Mouse (Mus musculus) large intestine, adult 2 months (tissue): ENCODE data around the gene Prss53. TPM values are rescaled to one million over a fixed set of nuclear protein-coding genes. Genes with fewer than 3 reads are reported as not detected.

Experiments
- DNase-seq: peaks from one replicate; pipeline ENCODE4 v3.0.0-alpha.2; 2012; ENCODE audit warnings: low read depth, low spot score
- WGBS: fragments of 180-500 bp; shearing (Covaris S2); methylation state at CpG from one replicate; pipeline ENCODE4 v1.1.7; 2018; 5-methylcytosine and 5-hydroxymethylcytosine counted together
- polyA plus RNA-seq: library from polyadenylated mRNA; depleted of rRNA; stranded (reverse); fragments of >200 nt; gene quantifications from 2 replicates; pipeline ENCODE4 v1.2.3, GENCODE M21; 2012; rRNA removed

The Prss53 gene
- polyA plus RNA-seq, 1 experiment = 1.1 TPM

GRCm38 (mm10) chr7:127837473-127837872 is 53.3 kb downstream of the Prss53 start:
- no peak for DNase-seq
- WGBS = 87% methylated on average over 5 of the region's 5 CpGs

Other genes starting within 250 kb of the Prss53 start
- gene Bcl7c, start 182.0 kb downstream of the Prss53 start, polyA plus RNA-seq = 17.5 and 21.2 TPM in 2 replicates
- 3.0 and 3.4 TPM in 2 replicates for gene Ctf1, start 178.2 kb downstream of the Prss53 start, polyA plus RNA-seq
- not detected in 2 replicates for gene Ctf2, start 158.8 kb downstream of the Prss53 start, polyA plus RNA-seq
- gene Fbxl19, start 146.4 kb downstream of the Prss53 start, polyA plus RNA-seq = 28.6 and 34.4 TPM in 2 replicates
- 15.7 and 20.5 TPM in 2 replicates for gene Orai3, start 121.2 kb downstream of the Prss53 start, polyA plus RNA-seq
- 6.7 and 6.8 TPM in 2 replicates for gene Setd1a, start 114.3 kb downstream of the Prss53 start, polyA plus RNA-seq
- gene Gm49388, start 105.4 kb downstream of the Prss53 start, polyA plus RNA-seq = not detected in 2 replicates
- 55.9 and 69.1 TPM in 2 replicates for gene Hsd3b7, start 90.4 kb downstream of the Prss53 start, polyA plus RNA-seq
- 64.0 and 81.2 TPM in 2 replicates for gene Stx4a, start 66.7 kb downstream of the Prss53 start, polyA plus RNA-seq
- 1.7 and 3.1 TPM in 2 replicates for gene Stx1b, start 66.4 kb downstream of the Prss53 start, polyA plus RNA-seq
- 12.8 and 19.5 TPM in 2 replicates for gene Zfp646, start 14.7 kb downstream of the Prss53 start, polyA plus RNA-seq
- gene Zfp668, start 14.1 kb downstream of the Prss53 start, polyA plus RNA-seq = 5.4 and 5.9 TPM in 2 replicates
- gene Gm21974, start 4.5 kb upstream of the Prss53 start, polyA plus RNA-seq = not detected in 2 replicates
- 69.3 and 83.9 TPM in 2 replicates for gene Vkorc1, start 4.6 kb upstream of the Prss53 start, polyA plus RNA-seq
- gene Bckdk, start 13.1 kb upstream of the Prss53 start, polyA plus RNA-seq = 82.2 and 87.5 TPM in 2 replicates
- 14.2 and 14.8 TPM in 2 replicates for gene Kat8, start 21.5 kb upstream of the Prss53 start, polyA plus RNA-seq
- gene Prss8, start 39.1 kb upstream of the Prss53 start, polyA plus RNA-seq = 33.4 and 34.9 TPM in 2 replicates
- gene Prss36, start 55.8 kb upstream of the Prss53 start, polyA plus RNA-seq = 3.2 and 4.4 TPM in 2 replicates
- gene Fus, start 76.5 kb upstream of the Prss53 start, polyA plus RNA-seq = 187 and 218 TPM in 2 replicates
- 928 and 1,122 TPM in 2 replicates for gene Pycard, start 102.9 kb upstream of the Prss53 start, polyA plus RNA-seq
- 6.8 and 9.8 TPM in 2 replicates for gene Trim72, start 113.0 kb upstream of the Prss53 start, polyA plus RNA-seq
- gene Itgam, start 171.7 kb upstream of the Prss53 start, polyA plus RNA-seq = 10.1 and 14.0 TPM in 2 replicates
- 0.02 and 0.04 TPM in 2 replicates for gene Gm49368, start 171.7 kb upstream of the Prss53 start, polyA plus RNA-seq
- gene Itgax, start 238.6 kb upstream of the Prss53 start, polyA plus RNA-seq = 6.7 and 13.6 TPM in 2 replicates